Mouse (Mus musculus) adrenal gland, adult 8-10 months (tissue): ENCODE results near the gene Magi3. TPM values are rescaled to one million over a fixed set of nuclear protein-coding genes. Genes with fewer than 3 reads are reported as not detected.

ENCODE experiments used
- DNase-seq: peaks from one replicate; pipeline ENCODE4 v3.0.0; 2022
- total RNA-seq, 4 experiments: library from RNA; stranded (reverse); gene quantifications; 2 replicates each; pipeline ENCODE4 v1.2.4; 2022

Gene Magi3
- total RNA-seq, 4 experiments from 2014 or later, result 19.4 to 31.5 (median 25.8) TPM

GRCm38 (mm10) chr3:104026938-104027337, 193.2 kb downstream of the Magi3 start:
- DNase-seq, result no peak

- no peak for DNase-seq
Measured at GRCm38 (mm10) chr3:104020101-104020500, 200.1 kb downstream of the Magi3 start.

- DNase-seq, result no peak
Measured at GRCm38 (mm10) chr3:104019453-104019852, 200.7 kb downstream of the Magi3 start.

- DNase-seq, result no peak
Measured at GRCm38 (mm10) chr3:104017931-104018330, 202.2 kb downstream of the Magi3 start.

- no peak for DNase-seq
Measured at GRCm38 (mm10) chr3:104011972-104012371, 208.2 kb downstream of the Magi3 start.

GRCm38 (mm10) chr3:104009924-104010662, 210.1 kb downstream of the Magi3 start:
- no peak for DNase-seq

GRCm38 (mm10) chr3:104007479-104007878, 212.7 kb downstream of the Magi3 start:
- no peak for DNase-seq

GRCm38 (mm10) chr3:104006896-104007466, 213.2 kb downstream of the Magi3 start:
- DNase-seq, result no peak

- no peak for DNase-seq
Measured at GRCm38 (mm10) chr3:103998724-103999123, 221.4 kb downstream of the Magi3 start.

GRCm38 (mm10) chr3:103991271-103991670, 228.9 kb downstream of the Magi3 start:
- no peak for DNase-seq

GRCm38 (mm10) chr3:103989352-103989751, 230.8 kb downstream of the Magi3 start:
- no peak for DNase-seq

GRCm38 (mm10) chr3:103987831-103988432, 232.2 kb downstream of the Magi3 start:
- DNase-seq, result no peak

GRCm38 (mm10) chr3:103985194-103985593, 235.0 kb downstream of the Magi3 start:
- DNase-seq, result no peak

GRCm38 (mm10) chr3:103984556-103984955, 235.6 kb downstream of the Magi3 start:
- no peak for DNase-seq

GRCm38 (mm10) chr3:103971157-103971556, 249.0 kb downstream of the Magi3 start:
- DNase-seq, result no peak

GRCm38 (mm10) chr3:103968701-103969100, 251.5 kb downstream of the Magi3 start:
- no peak for DNase-seq

GRCm38 (mm10) chr3:103967861-103968691, 252.1 kb downstream of the Magi3 start, which contains the start of gene Phtf1:
Gene Phtf1 (plus strand): TSS chr3:103968110.
- peak; percentile 76 for DNase-seq

GRCm38 (mm10) chr3:103967231-103967630, 252.9 kb downstream of the Magi3 start:
- no peak for DNase-seq
